Mouse (Mus musculus) stomach, embryonic 15.5 days (tissue): ENCODE results near the gene Tut4. TPM values are rescaled to one million over a fixed set of nuclear protein-coding genes. Genes with fewer than 3 reads are reported as not detected.

ENCODE experiments used
- ATAC-seq: fragments of 200-750 bp; cut with Nextera tagmentation; 2 replicates; pipeline ENCODE4 v1.8.0; 2017; ENCODE audit warnings: low read depth, moderate number of reproducible peaks, moderate TSS enrichment; ENCODE audit not compliant: insufficient read depth, low FRiP score
- H3K27ac ChIP-seq: fragments of 300-500 bp; sonication (generic); 2 replicates; pipeline ENCODE4 v1.5.1; 2015; ENCODE audit warnings: mild to moderate bottlenecking, inconsistent platforms
- H3K27me3 ChIP-seq: fragments of 300-500 bp; sonication (generic); replicated peaks from 2 replicates; pipeline ENCODE4 v1.6.1; 2015; ENCODE audit warnings: inconsistent platforms
- H3K36me3 ChIP-seq: fragments of 300-500 bp; sonication (generic); 2 replicates; pipeline ENCODE4 v1.6.1; 2015; ENCODE audit warnings: inconsistent platforms
- H3K4me1 ChIP-seq: fragments of 300-500 bp; sonication (generic); 2 replicates; pipeline ENCODE4 v1.6.1; 2015; ENCODE audit warnings: inconsistent platforms
- H3K4me2 ChIP-seq: fragments of 300-500 bp; sonication (generic); 2 replicates; pipeline ENCODE4 v1.6.1; 2015; ENCODE audit warnings: mild to moderate bottlenecking, inconsistent platforms
- H3K4me3 ChIP-seq: fragments of 300-500 bp; sonication (generic); replicated peaks from 2 replicates; pipeline ENCODE4 v1.5.1; 2015; ENCODE audit warnings: inconsistent platforms
- H3K9ac ChIP-seq: fragments of 300-500 bp; sonication (generic); 2 replicates; pipeline ENCODE4 v1.6.1; 2015; ENCODE audit warnings: inconsistent platforms
- H3K9me3 ChIP-seq: fragments of 300-500 bp; sonication (generic); 2 replicates; pipeline ENCODE4 v1.6.1; 2016; ENCODE audit warnings: inconsistent platforms
- WGBS: fragments of 180-500 bp; shearing (Covaris S2); methylation state at CpG from one replicate; pipeline ENCODE4 v1.1.7; 2015; 5-methylcytosine and 5-hydroxymethylcytosine counted together
- polyA plus RNA-seq: library from polyadenylated mRNA; unstranded; fragments of >200 nt; fragmentation: Nextera tagmentation; extraction: Ambion mirVana; gene quantifications from 2 replicates; pipeline ENCODE4 v1.2.1, GENCODE M21; 2015

Tut4 gene
- polyA plus RNA-seq: 58.2 and 63.5 TPM in 2 replicates

DNA sequence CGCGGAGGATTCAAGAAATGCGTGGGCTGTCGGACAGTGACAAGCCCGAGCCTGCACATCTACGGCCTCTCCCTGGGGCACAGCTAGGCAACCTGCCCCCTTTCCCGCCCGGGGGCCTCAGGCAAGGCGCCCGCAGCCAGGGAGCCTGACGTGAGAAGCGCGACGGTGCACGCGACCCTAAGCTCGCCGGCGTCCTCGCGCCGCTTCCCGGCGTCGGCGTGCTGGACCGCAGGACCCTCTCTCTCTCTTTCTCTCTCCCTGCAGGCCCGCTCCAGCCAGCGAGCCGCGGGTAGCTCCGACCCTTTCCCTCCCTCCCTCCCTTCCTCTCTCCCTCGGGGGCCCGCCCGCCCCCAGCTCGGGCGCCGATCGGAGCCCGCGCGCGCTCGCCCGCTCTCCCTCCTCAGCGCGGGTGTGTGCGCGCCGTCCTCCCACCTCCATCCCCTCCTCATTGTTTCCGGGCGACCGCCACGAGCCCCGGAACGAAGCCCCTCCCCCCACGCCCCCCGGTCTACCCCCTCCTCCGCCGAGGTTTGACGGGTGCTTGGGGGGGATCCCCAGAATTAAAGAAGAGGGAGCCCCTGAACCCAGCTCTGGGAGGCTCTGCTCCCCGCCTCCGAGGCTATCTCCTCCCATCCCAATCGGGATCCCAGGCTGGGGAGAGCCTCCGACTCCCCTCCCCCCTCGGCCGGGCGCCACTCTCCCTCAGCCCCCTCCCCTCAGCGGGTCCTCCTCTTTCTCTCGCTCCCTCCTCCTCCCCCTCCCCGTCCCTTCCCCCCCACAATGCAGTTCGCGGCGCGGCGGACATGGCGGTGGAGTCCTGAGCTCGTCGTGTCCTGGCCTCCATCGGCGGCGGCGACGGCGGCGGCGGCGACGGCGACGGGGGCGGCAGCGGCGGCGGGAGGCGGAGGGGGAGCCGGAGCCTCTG, at the start of gene Tut4:
Gene Tut4, plus strand, starts transcription at position 196 of the 925 bp plus-strand sequence.
- Histone ChIP-seq H3K27ac (peak within 1 kb of the TSS; percentile 98), H3K27me3 (no peaks in the 10 kb centered on the region), H3K36me3 (no peaks in the 10 kb centered on the region), H3K4me3 (peak within 1 kb of the TSS; percentile 92), H3K9ac (peak within 1 kb of the TSS; percentile 92), H3K4me1 (peaks cover 7% of the 10 kb centered on the region; the same call in 1 of the 2 replicates), H3K9me3 (no peaks in the 10 kb centered on the region), H3K4me2 (peak within 1 kb of the TSS; percentile 87)
- under 1% methylated on average over 91 of the region's 97 CpGs for WGBS
- peak; percentile 87 for ATAC-seq

- 47% methylated on average over 2 of the region's 2 CpGs for WGBS
- Histone ChIP-seq H3K4me2 (no peak overlapping the region), H3K9me3 (no peaks in the 10 kb centered on the region), H3K27me3 (no peaks in the 10 kb centered on the region), H3K4me1 (no peaks in the 10 kb centered on the region), H3K9ac (no peak overlapping the region), H3K27ac (no peak overlapping the region), H3K36me3 (no peaks in the 10 kb centered on the region), H3K4me3 (no peak overlapping the region)
- peak; percentile 10; the same call in 1 of the 2 replicates for ATAC-seq
These were observed 34.6 kb upstream of the Tut4 start for GRCm38 (mm10) chr4:108424587-108424986.

- peaks cover 4% of the 10 kb centered on the region for H3K4me1 ChIP-seq
- 45% methylated on average over 11 of the region's 11 CpGs for WGBS
- no peak overlapping the region for H3K9ac ChIP-seq
- no peaks in the 10 kb centered on the region for H3K27me3 ChIP-seq
- H3K9me3 ChIP-seq: no peaks in the 10 kb centered on the region
- no peaks in the 10 kb centered on the region for H3K36me3 ChIP-seq
- H3K4me3 ChIP-seq: no peak overlapping the region
- ATAC-seq: peak; percentile 81
- no peak overlapping the region for H3K27ac ChIP-seq
- H3K4me2 ChIP-seq: no peak overlapping the region
These were observed 31.4 kb upstream of the Tut4 start for GRCm38 (mm10) chr4:108427719-108428340.

GRCm38 (mm10) chr4:108428341-108428721, 30.9 kb upstream of the Tut4 start:
- H3K36me3 ChIP-seq: no peaks in the 10 kb centered on the region
- ATAC-seq: no peak
- H3K4me3 ChIP-seq: no peak overlapping the region
- no peak overlapping the region for H3K27ac ChIP-seq
- no peaks in the 10 kb centered on the region for H3K27me3 ChIP-seq
- H3K9ac ChIP-seq: no peak overlapping the region
- H3K4me2 ChIP-seq: no peak overlapping the region
- 64% methylated on average over 6 of the region's 6 CpGs for WGBS
- H3K9me3 ChIP-seq: no peaks in the 10 kb centered on the region
- H3K4me1 ChIP-seq: peaks cover 5% of the 10 kb centered on the region

DNA sequence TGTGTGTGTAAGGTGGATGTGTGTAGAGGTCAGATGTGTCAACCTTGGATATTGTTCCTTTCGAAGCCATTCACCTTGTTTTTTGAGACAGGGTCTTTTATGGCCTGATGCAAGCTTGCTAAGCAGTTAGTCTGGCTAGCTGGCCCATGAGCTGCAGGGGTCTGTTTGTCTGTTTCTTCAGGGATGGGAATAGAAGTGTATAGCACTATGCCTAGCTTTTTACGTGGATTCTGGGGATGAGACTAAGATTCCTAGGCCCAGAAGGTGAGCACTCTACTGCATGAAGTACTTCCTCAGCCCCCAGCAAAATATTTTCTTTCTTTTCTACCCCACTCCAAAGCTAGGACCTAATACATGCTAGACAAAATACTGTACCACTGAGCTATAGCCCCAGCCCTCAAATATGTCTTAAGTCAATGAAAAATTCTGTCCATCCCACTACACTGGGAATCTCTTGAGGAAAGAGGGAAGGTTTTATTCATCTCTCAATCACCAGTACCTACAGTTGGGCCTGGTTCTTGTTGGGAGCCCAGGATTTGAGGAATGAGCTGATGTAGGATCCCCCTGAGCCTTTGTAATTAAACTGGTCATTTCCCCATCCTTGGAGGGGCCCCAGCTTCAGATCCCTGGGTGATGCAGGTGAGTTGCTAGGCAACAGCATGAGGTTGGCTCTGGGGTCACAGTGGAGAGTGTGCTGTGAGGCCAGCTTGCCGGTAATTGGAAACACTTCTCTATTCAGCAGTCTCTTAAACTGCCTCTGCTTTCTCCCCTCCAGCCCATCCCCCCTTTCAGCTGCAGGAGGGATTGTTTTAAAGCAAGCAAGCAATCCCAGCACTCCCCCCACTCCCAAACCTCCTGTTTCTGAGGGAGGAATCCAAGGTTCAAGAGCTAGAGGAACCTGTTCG, 28.3 kb upstream of the Tut4 start:
- no peak for ATAC-seq

GRCm38 (mm10) chr4:108431561-108431936, 27.7 kb upstream of the Tut4 start:
- Histone ChIP-seq H3K4me2 (no peak overlapping the region), H3K4me1 (peaks cover 5% of the 10 kb centered on the region), H3K27ac (no peak overlapping the region), H3K4me3 (no peak overlapping the region), H3K9me3 (no peaks in the 10 kb centered on the region), H3K9ac (no peak overlapping the region), H3K36me3 (no peaks in the 10 kb centered on the region), H3K27me3 (no peaks in the 10 kb centered on the region)
- WGBS: 45% methylated on average over 2 of the region's 2 CpGs
- no peak for ATAC-seq

More for the DNA sequence above, 28.3 kb upstream of the Tut4 start:
- Histone ChIP-seq H3K4me3 (no peak overlapping the region), H3K4me1 (peaks cover 5% of the 10 kb centered on the region), H3K9me3 (no peaks in the 10 kb centered on the region), H3K27me3 (no peaks in the 10 kb centered on the region), H3K9ac (no peak overlapping the region), H3K27ac (no peak overlapping the region), H3K4me2 (no peak overlapping the region), H3K36me3 (no peaks in the 10 kb centered on the region)
- 50% methylated on average over 4 of the region's 4 CpGs for WGBS

DNA sequence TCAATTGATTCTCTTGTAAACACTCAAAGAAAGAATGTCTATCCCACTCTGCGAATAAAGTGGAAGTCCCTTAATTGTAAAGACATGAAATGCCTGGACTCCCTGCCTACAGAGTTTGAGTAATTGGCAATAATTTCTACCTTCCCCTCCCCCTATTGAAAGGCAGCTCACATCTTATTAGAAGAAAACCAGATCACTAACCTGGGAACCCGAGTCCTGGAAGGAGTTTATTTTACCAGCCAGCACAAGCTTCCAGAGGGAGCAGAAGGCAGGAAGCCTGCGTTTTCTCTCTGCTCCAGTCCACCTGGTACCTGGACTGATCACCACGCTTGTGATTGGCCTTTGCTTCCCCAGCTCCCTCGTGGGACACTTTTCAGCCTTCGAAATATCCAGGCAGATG, 25.9 kb upstream of the Tut4 start:
- H3K9me3 ChIP-seq: no peaks in the 10 kb centered on the region
- 13% methylated on average over 6 of the region's 6 CpGs for WGBS
- H3K36me3 ChIP-seq: no peaks in the 10 kb centered on the region
- no peak overlapping the region for H3K27ac ChIP-seq
- no peak overlapping the region for H3K9ac ChIP-seq
- peaks cover 5% of the 10 kb centered on the region for H3K4me1 ChIP-seq
- ATAC-seq: peak; percentile 23; the same call in 1 of the 2 replicates
- 0 out of 2 replicates have a peak overlapping the region, but pooled peaks have one; percentile 3 for H3K4me2 ChIP-seq
- no peak overlapping the region for H3K4me3 ChIP-seq
- no peaks in the 10 kb centered on the region for H3K27me3 ChIP-seq

- H3K4me1 ChIP-seq: peaks cover 5% of the 10 kb centered on the region
- ATAC-seq: no peak
- H3K27me3 ChIP-seq: no peaks in the 10 kb centered on the region
- H3K4me3 ChIP-seq: no peak overlapping the region
- 67% methylated on average over 4 of the region's 4 CpGs for WGBS
- no peaks in the 10 kb centered on the region for H3K36me3 ChIP-seq
- H3K27ac ChIP-seq: no peak overlapping the region
- H3K9me3 ChIP-seq: no peaks in the 10 kb centered on the region
- no peak overlapping the region for H3K4me2 ChIP-seq
- no peak overlapping the region for H3K9ac ChIP-seq
These were observed 25.0 kb upstream of the Tut4 start for GRCm38 (mm10) chr4:108434221-108434620.

DNA sequence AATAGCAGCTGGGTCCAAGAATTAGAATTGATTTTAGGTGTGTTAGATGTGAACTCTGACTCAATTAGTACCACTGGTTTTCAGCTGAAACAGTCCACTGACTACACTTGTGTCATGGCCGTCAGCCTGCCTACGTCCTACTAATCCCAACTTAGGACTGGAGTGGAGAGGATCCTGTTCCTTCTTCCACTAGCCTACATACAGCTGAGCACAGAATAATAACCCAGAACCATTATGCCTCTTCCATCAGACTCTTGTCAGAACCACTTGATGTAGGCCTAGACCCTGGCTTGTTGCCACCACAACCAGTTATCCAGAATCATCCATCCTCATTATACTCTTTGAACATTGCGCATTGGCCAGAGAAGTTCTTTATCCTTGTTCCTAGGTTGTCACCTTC, 24.4 kb upstream of the Tut4 start:
- Histone ChIP-seq H3K4me1 (peaks cover 5% of the 10 kb centered on the region), H3K27me3 (no peaks in the 10 kb centered on the region), H3K9ac (no peak overlapping the region), H3K4me2 (no peak overlapping the region), H3K36me3 (no peaks in the 10 kb centered on the region), H3K9me3 (no peaks in the 10 kb centered on the region), H3K4me3 (no peak overlapping the region), H3K27ac (no peak overlapping the region)
- 88% methylated on average over 3 of the region's 3 CpGs for WGBS
- no peak for ATAC-seq

DNA sequence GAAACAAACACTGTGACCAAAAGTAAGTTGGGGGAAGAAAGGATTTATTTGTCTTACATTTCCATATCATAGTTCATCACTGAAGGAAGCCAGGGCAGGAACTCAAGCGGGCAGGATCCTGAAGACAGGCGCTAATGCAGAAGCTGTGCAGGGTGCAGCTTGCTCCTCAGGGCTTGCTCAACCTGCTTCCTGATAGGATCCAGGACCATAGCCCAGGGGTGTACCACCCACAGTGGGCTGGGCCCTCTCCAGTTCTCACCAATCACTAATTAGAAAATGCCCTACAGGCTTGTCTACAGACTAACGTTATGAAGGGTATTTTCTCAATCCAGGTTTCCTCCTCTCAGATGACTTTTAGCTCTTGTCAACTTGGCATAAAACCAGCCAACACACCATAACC, 23.6 kb upstream of the Tut4 start:
- no peak overlapping the region for H3K4me2 ChIP-seq
- peaks cover 5% of the 10 kb centered on the region for H3K4me1 ChIP-seq
- 0 out of 2 replicates have a peak overlapping the region, but pooled peaks have one; percentile 21 for H3K27ac ChIP-seq
- no peaks in the 10 kb centered on the region for H3K9me3 ChIP-seq
- no peak overlapping the region for H3K4me3 ChIP-seq
- H3K9ac ChIP-seq: no peak overlapping the region
- no peaks in the 10 kb centered on the region for H3K27me3 ChIP-seq
- no peak for ATAC-seq
- no peaks in the 10 kb centered on the region for H3K36me3 ChIP-seq
- 65% methylated on average over 3 of the region's 3 CpGs for WGBS

DNA sequence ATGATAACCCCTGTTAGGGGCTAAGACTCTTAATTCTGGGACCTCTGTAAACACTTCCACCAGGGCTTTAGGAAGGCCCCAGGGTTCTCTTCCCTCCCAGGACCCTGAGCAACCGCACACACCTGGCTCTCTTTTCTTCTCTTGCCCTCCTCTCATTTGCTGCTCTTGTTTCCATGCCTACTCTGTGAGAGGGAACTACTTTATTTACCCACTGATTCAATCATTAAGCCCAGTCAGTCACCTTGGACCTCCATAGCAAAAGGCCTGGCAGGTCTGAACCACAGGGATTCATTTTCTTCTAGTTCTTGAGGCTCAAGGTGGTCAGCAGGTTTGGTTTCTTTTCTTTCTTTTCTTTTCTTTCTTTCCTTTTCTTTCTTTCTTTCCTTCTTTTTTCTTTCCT, 23.0 kb upstream of the Tut4 start:
- ATAC-seq: peak; percentile 66
- Histone ChIP-seq H3K9ac (no peak overlapping the region), H3K4me3 (no peak overlapping the region), H3K4me1 (peaks cover 5% of the 10 kb centered on the region), H3K36me3 (no peaks in the 10 kb centered on the region), H3K27ac (peak overlapping the region; percentile 21; the same call in 1 of the 2 replicates), H3K27me3 (no peaks in the 10 kb centered on the region), H3K4me2 (no peak overlapping the region), H3K9me3 (no peaks in the 10 kb centered on the region)
- WGBS: 63% methylated on average over 1 of the region's 1 CpGs
